Mouse (Mus musculus): Measurements from ENCODE around the gene Ykt6.

DNA sequence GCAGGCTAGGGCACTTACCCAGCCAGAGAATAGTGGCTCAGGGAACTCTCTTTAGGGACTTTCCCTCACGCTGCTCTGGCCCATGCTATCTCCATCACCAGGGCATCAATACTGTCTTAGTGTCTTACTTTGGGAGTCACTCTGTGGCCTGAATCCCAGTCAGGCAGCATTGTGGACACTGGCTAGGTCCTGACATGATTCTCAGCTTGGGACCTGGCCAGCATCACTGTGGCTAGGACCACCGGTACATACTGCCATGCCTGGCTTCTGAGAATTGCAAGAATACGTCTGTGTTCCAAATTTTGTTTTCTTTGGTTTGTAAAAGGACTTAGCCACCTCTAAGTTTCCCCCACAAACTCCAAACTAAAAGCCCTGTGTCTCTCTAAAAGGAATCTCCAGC is 39.4 kb downstream of the Ykt6 start:
- TF ChIP-seq POLR2AphosphoS2 (IDR thresholded peaks at IDR 0.05; ENCODE audit: low read depth, low read length) (no peak), SMC3 (IDR thresholded peaks at IDR 0.05; ENCODE audit: low read depth, low read length) (no peak), CTCF (conservative IDR thresholded peaks at IDR 0.05 in 1 of 2, IDR thresholded peaks at IDR 0.05 in 1 of 2; ENCODE audit: low read depth in 2 of 2, low read length in 2 of 2) (no peak)
